Mouse (Mus musculus) neural tube, embryonic 12.5 days (tissue): Measurements from ENCODE around the gene Trp53bp2. TPM values are rescaled to one million over a fixed set of nuclear protein-coding genes. Genes with fewer than 3 reads are reported as not detected.

Source experiments
- ATAC-seq: fragments of 200-750 bp; cut with Nextera tagmentation; 2 replicates; pipeline ENCODE4 v1.8.0; 2017; ENCODE audit warnings: low read depth, mild to moderate bottlenecking, moderate TSS enrichment, moderate library complexity; ENCODE audit not compliant: low FRiP score
- H3K27ac ChIP-seq: fragments of 300-500 bp; sonication (generic); 2 replicates; pipeline ENCODE4 v1.5.1; 2016
- H3K27me3 ChIP-seq: fragments of 300-500 bp; sonication (generic); replicated peaks from 2 replicates; pipeline ENCODE4 v1.6.1; 2016; ENCODE audit warnings: mild to moderate bottlenecking
- H3K36me3 ChIP-seq: fragments of 300-500 bp; sonication (generic); 2 replicates; pipeline ENCODE4 v1.6.1; 2016; ENCODE audit warnings: mild to moderate bottlenecking
- H3K4me1 ChIP-seq: fragments of 300-500 bp; sonication (generic); 2 replicates; pipeline ENCODE4 v1.6.1; 2016
- H3K4me2 ChIP-seq: fragments of 300-500 bp; sonication (generic); replicated peaks from 2 replicates; pipeline ENCODE4 v1.6.1; 2016; ENCODE audit warnings: mild to moderate bottlenecking
- H3K4me3 ChIP-seq: fragments of 300-500 bp; sonication (generic); 2 replicates; pipeline ENCODE4 v1.5.1; 2016
- H3K9ac ChIP-seq: fragments of 300-500 bp; sonication (generic); 2 replicates; pipeline ENCODE4 v1.6.1; 2016; ENCODE audit warnings: mild to moderate bottlenecking
- H3K9me3 ChIP-seq: fragments of 300-500 bp; sonication (generic); 2 replicates; pipeline ENCODE4 v1.6.1; 2016; ENCODE audit warnings: mild to moderate bottlenecking
- WGBS: fragments of 180-500 bp; shearing (Covaris S2); methylation state at CpG from one replicate; pipeline ENCODE4 v1.1.7; 2016; 5-methylcytosine and 5-hydroxymethylcytosine counted together
- polyA plus RNA-seq: library from polyadenylated mRNA; unstranded; fragments of >200 nt; fragmentation: Nextera tagmentation; extraction: Ambion mirVana; gene quantifications from 2 replicates; pipeline ENCODE4 v1.2.1, GENCODE M21; 2016

The Trp53bp2 gene
- polyA plus RNA-seq, 1 experiment from 2014 or later = 32.2 TPM

DNA sequence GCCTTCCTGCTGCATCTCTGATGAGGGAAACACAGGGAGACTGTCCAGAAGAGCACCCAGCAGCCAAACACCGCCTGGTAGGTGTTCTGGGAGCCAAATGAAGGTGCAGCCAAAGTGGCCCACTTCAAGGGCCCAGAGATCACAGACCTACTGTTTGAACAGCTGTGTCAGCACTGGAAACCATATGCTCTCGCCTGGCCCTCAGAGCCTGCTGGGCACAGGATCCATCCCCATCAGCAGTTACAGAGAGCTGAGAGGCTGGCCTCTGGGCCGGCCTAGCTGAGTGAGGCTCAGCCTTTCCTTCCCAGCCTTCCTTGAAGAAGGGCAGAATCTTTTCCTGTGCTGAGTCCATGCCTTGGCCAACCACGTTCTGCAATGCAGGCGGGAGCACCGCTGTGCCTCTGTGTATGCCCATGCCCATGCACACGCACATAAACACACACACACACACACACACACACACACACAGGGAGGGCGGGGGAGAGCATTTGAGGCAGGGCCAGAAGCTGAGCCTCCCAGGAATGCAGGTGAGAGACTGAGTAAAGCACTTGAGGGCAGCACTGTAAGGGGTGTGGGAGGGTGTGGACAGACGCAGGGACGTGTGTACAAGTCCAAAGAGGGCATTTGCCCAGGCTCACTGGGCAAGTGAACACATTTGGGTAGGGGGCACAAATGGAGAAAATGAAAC, 100.3 kb downstream of the Trp53bp2 start:
- WGBS = 77% methylated on average over 10 of the region's 10 CpGs
- no peak overlapping the region for H3K9ac ChIP-seq
- no peak overlapping the region for H3K4me3 ChIP-seq

DNA sequence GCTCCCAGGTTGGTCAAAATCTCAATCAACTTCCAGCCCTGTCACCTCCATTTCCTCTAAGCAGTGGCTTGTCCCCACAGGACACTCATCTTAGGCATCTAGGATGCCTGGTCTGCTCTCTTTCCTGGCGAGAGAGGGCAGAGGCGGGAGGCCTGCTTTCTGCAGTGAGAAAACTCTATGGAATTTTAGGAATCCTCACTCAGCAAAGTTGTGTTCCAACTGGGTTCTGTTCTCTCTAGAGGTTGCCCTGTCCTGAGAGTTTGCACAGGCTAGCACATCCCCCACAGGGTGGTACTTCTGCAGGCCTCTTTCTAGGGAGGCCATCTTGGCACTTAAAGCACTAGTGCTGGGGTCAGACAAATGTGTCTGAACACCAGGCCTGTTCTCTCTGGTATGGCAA, 102.1 kb downstream of the Trp53bp2 start:
- peaks cover 13% of the 10 kb centered on the region for H3K4me1 ChIP-seq
- ATAC-seq = no peak
- no peaks in the 10 kb centered on the region for H3K27me3 ChIP-seq
- no peaks in the 10 kb centered on the region for H3K9me3 ChIP-seq
- no peak overlapping the region for H3K4me2 ChIP-seq
- no peak overlapping the region for H3K4me3 ChIP-seq
- peaks cover 43% of the 10 kb centered on the region for H3K36me3 ChIP-seq
- 87% methylated on average over 2 of the region's 2 CpGs for WGBS
- H3K27ac ChIP-seq = no peak overlapping the region
- no peak overlapping the region for H3K9ac ChIP-seq

More for the DNA sequence above, 100.3 kb downstream of the Trp53bp2 start:
- Histone ChIP-seq H3K4me2 (no peak overlapping the region), H3K27ac (no peak overlapping the region), H3K36me3 (peaks cover 52% of the 10 kb centered on the region), H3K4me1 (peaks cover 5% of the 10 kb centered on the region), H3K9me3 (no peaks in the 10 kb centered on the region), H3K27me3 (no peaks in the 10 kb centered on the region)
- ATAC-seq = no peak

DNA sequence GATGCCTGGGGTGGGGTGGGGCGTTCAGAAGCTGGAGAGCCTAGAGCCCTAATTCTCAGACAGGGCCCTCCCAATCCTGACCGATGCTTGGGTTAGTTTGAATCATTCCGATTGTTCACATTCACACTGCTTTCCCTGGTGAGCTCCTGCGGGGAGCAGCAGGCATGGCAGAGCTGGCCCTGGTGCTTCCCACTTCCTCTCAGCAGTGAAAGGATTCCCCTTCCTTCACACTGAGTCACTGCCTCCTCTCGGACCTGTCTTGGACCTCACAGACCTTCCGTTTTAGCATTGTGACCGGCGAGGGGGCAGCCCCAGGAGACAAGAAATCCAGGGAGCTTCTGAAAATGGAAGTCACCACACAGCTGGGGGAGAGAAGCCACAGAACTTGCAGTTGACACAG, 102.8 kb downstream of the Trp53bp2 start:
- Histone ChIP-seq H3K27ac (no peak overlapping the region), H3K27me3 (no peaks in the 10 kb centered on the region), H3K4me2 (no peak overlapping the region), H3K9ac (no peak overlapping the region), H3K4me1 (peaks cover 17% of the 10 kb centered on the region), H3K4me3 (no peak overlapping the region), H3K36me3 (peaks cover 38% of the 10 kb centered on the region), H3K9me3 (no peaks in the 10 kb centered on the region)
- WGBS = 80% methylated on average over 8 of the region's 8 CpGs
- ATAC-seq = no peak

Other genes with a start within 250 kb of the Trp53bp2 start
- not detected in 2 replicates for gene Vmn1r1, start 244.7 kb upstream of the Trp53bp2 start, polyA plus RNA-seq
- gene Degs1, start 126.4 kb upstream of the Trp53bp2 start, polyA plus RNA-seq = 67.7 and 68.0 TPM in 2 replicates
- gene Fbxo28, start 67.5 kb upstream of the Trp53bp2 start, polyA plus RNA-seq = 35.7 and 37.0 TPM in 2 replicates
- 104 and 115 TPM in 2 replicates for gene Capn2, start 108.4 kb downstream of the Trp53bp2 start, polyA plus RNA-seq
- 0.10 and 0.15 TPM in 2 replicates for gene Capn8, start 155.8 kb downstream of the Trp53bp2 start, polyA plus RNA-seq